Mouse (Mus musculus): ENCODE data around the gene Tmem128.

- TF ChIP-seq GATA1 (IDR thresholded peaks at IDR 0.05; ENCODE audit: low read depth, low read length), result no peak
- TF ChIP-seq MYB (IDR thresholded peaks at IDR 0.05; ENCODE audit: low read depth, low read length), result no peak
- peak; percentile 80 to 99 (median 99) for TF ChIP-seq CTCF (IDR thresholded peaks at IDR 0.05 in 2 of 3, conservative IDR thresholded peaks at IDR 0.05 in 1 of 3; ENCODE audit: control insufficient read depth in 1 of 3, insufficient read depth in 1 of 3, low read depth in 2 of 3, low read length in 3 of 3, poor library complexity in 1 of 3, severe bottlenecking in 1 of 3)
- no peak for TF ChIP-seq EP300 (IDR thresholded peaks at IDR 0.05; ENCODE audit: low read depth in 1 of 2, low read length in 2 of 2)
- TF ChIP-seq ZMIZ1 (IDR thresholded peaks at IDR 0.05; ENCODE audit: low read depth, low read length), result no peak
- no peak for TF ChIP-seq POLR2AphosphoS2 (IDR thresholded peaks at IDR 0.05; ENCODE audit: low read length)
- TF ChIP-seq NRF1 (IDR thresholded peaks at IDR 0.05; ENCODE audit: insufficient read depth, low read depth, low read length, poor library complexity, severe bottlenecking), result no peak
- TF ChIP-seq CHD2 (IDR thresholded peaks at IDR 0.05; ENCODE audit: low read length), result no peak
- no peak for TF ChIP-seq NELFE (IDR thresholded peaks at IDR 0.05; ENCODE audit: low read depth, low read length)
- no peak for TF ChIP-seq TCF12 (IDR thresholded peaks at IDR 0.05; ENCODE audit: low read depth, low read length)
- no peak for TF ChIP-seq POLR2A (IDR thresholded peaks at IDR 0.05; ENCODE audit: control insufficient read depth in 1 of 2, insufficient read depth in 1 of 2, low read depth in 1 of 2, low read length in 2 of 2, poor library complexity in 1 of 2)
- TF ChIP-seq ETS1 (IDR thresholded peaks at IDR 0.05; ENCODE audit: low read depth, low read length), result no peak
- TF ChIP-seq KAT2A (conservative IDR thresholded peaks at IDR 0.05; ENCODE audit: low read depth, low read length), result no peak
Measured at GRCm38 (mm10) chr5:38307255-38308101, 47.5 kb downstream of the Tmem128 start.

All from MEL (cell line).